In genomic region chr5:118292476-118292875, GRCm38 (mm10) we compare ENCODE assay signal across 16 mouse cellular contexts. TPM values are rescaled to one million over a fixed set of nuclear protein-coding genes. Genes with fewer than 3 reads are reported as not detected.
"Had no signal": no experiment of that assay in that cellular context is flagged by ENCODE, and none has a peak within 500 bp of the region (broad histone marks: within the 10 kb centered on the region; RNA-seq: fewer than 3 reads in every experiment).

No protein-coding gene starts in this region.

- H3K27me3 ChIP-seq: liver, embryonic 13.5 days; lung, embryonic 15.5 days; midbrain, embryonic 15.5 days; neural tube, embryonic 12.5 days had no signal

- H3K4me3 ChIP-seq: left cerebral cortex, adult 2 months; liver, embryonic 13.5 days; lung, embryonic 15.5 days; megakaryocyte, embryonic 14.5 days; midbrain, embryonic 15.5 days; neural tube, embryonic 12.5 days had no signal

- H3K36me3 ChIP-seq: liver, embryonic 13.5 days; lung, embryonic 15.5 days; midbrain, embryonic 15.5 days; neural tube, embryonic 12.5 days had no signal

- ATAC-seq: midbrain, embryonic 15.5 days had no signal

- H3K4me2 ChIP-seq: liver, embryonic 13.5 days; lung, embryonic 15.5 days; midbrain, embryonic 11.5 days; midbrain, embryonic 15.5 days; neural tube, embryonic 12.5 days had no signal

- H3K27ac ChIP-seq: left cerebral cortex, adult 2 months; liver, embryonic 13.5 days; lung, embryonic 15.5 days; macrophage; midbrain, embryonic 15.5 days; neural tube, embryonic 12.5 days had no signal

- H3K9ac ChIP-seq: liver, embryonic 13.5 days; liver, postnatal 0 days; lung, embryonic 15.5 days; midbrain, embryonic 15.5 days; neural tube, embryonic 12.5 days had no signal

- H3K9me3 ChIP-seq: liver, embryonic 13.5 days; lung, embryonic 15.5 days; midbrain, embryonic 15.5 days; neural tube, embryonic 12.5 days had no signal

- DNase-seq: kidney, postnatal 10 days; kidney, postnatal 4 days; liver; liver, embryonic 13.5 days; liver, postnatal 0 days; lung, postnatal 14 days; right cerebral cortex, adult 18-20 months; right cerebral cortex, postnatal 25 days; thymus, postnatal 4 days had no signal

RNA-seq across cellular contexts. Expression of gene Rnft2, which starts 47.6 kb away (rescaled TPM):
- polyA plus RNA-seq: liver, postnatal 0 days had no signal
